Mouse (Mus musculus) testis, adult 2 months (tissue): ENCODE results near the gene Hoxb1.

Source experiments
- CTCF ChIP-seq: fragments of 200-500 bp; IDR thresholded peaks from 2 replicates; pipeline ENCODE4 v1.5.1; 2012; ENCODE audit warnings: low read depth, mild to moderate bottlenecking, inconsistent platforms, low read length, moderate library complexity; ENCODE audit not compliant: control insufficient read depth, insufficient read depth, insufficient replicate concordance
- POLR2A ChIP-seq: fragments of 200-500 bp; IDR thresholded peaks from 2 replicates; pipeline ENCODE4 v1.6.1; 2012; ENCODE audit warnings: low read depth, mild to moderate bottlenecking, inconsistent platforms, low read length, moderate library complexity; ENCODE audit not compliant: control insufficient read depth

DNA sequence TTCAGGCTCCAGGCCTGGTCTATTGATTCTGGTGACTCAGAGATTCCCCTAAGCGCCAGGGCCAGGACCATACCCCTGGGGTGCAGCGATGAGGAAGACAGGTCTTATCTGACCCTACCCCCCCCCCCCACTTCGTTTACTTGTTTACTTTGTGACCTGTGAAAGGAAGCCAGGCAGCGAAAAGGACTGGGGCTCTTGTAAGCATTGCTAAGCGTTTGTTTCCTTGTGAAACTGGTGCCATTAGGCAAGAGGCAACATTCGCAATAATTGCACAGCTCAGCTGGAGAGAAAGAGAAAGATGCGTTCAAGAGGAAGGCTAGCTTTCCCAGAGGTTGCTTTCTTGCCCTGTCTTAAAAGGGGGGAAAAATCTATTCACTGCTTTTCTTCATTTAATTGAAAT, 3.6 kb downstream of the Hoxb1 start:
- TF ChIP-seq CTCF: no peak
- no peak for TF ChIP-seq POLR2A
